ENCODE assay signal across 8 mouse cellular contexts in the genomic region with DNA sequence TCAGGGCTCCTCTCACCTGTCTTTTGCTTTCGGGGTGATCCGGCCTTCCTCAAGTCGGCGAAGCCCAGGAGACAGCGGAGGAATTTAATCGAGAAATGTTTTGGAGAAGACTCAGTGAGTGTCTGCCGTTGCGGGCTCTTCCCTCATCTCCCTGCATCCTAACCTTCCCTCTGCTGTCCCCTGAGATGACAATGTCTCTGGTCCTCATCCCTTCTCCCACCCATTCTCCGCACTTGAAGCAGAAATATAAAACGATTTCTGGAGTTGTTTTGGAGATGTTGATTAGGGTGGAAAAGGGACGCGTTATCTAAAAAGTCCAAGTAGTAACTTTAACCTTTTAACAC. TPM values are rescaled to one million over a fixed set of nuclear protein-coding genes. Genes with fewer than 3 reads are reported as not detected.
DNase-seq lines count a peak whose midpoint lies in the region; ATAC-seq and TF ChIP-seq lines count a peak whose summit lies in the region.

No protein-coding gene starts in this region.

- 1% methylated on average over 12 of the region's 12 CpGs for WGBS in forebrain, embryonic 10.5 days
- WGBS in limb, embryonic 15.5 days = 1% methylated on average over 12 of the region's 12 CpGs
- under 1% methylated on average over 12 of the region's 12 CpGs for WGBS in stomach, embryonic 16.5 days

- no peak for TF ChIP-seq CTCF in testis, adult 2 months (IDR thresholded peaks at IDR 0.05; ENCODE audit: control insufficient read depth, insufficient read depth, insufficient replicate concordance, low read depth, low read length)

- ATAC-seq in limb, embryonic 15.5 days (ENCODE audit: insufficient number of reproducible peaks, low FRiP score, low TSS enrichment, low read depth) = no peak
- ATAC-seq in stomach, embryonic 16.5 days (ENCODE audit: insufficient read depth, low FRiP score) = no peak

- H3K4me1 ChIP-seq in testis, adult 2 months (ENCODE audit: control insufficient read depth, insufficient read depth, low read length) = peaks cover 8% of the 10 kb centered on the region
- H3K4me1 ChIP-seq in forebrain, embryonic 10.5 days = peaks cover 17% of the 10 kb centered on the region
- H3K4me1 ChIP-seq in limb, embryonic 15.5 days = peaks cover 7% of the 10 kb centered on the region
- peaks cover 9% of the 10 kb centered on the region for H3K4me1 ChIP-seq in stomach, embryonic 16.5 days (ENCODE audit: control insufficient read depth, insufficient read depth, low read length)

- H3K9ac ChIP-seq in limb, embryonic 15.5 days = peak overlapping the region; percentile 41
- peak overlapping the region; percentile 82 for H3K9ac ChIP-seq in stomach, embryonic 16.5 days (ENCODE audit: low read length)

- H3K4me2 ChIP-seq in limb, embryonic 15.5 days = peak overlapping the region; percentile 67
- peak overlapping the region; percentile 77 for H3K4me2 ChIP-seq in stomach, embryonic 16.5 days (ENCODE audit: low read depth, low read length)

- TF ChIP-seq POLR2A in testis, adult 2 months (IDR thresholded peaks at IDR 0.05; ENCODE audit: control insufficient read depth, low read depth, low read length) = no peak

- no peaks in the 10 kb centered on the region for H3K9me3 ChIP-seq in forebrain, embryonic 10.5 days
- no peaks in the 10 kb centered on the region for H3K9me3 ChIP-seq in limb, embryonic 15.5 days
- H3K9me3 ChIP-seq in stomach, embryonic 16.5 days (replicated peaks; ENCODE audit: control insufficient read depth, low read length) = no peaks in the 10 kb centered on the region

- H3K27ac ChIP-seq in testis, adult 2 months (ENCODE audit: control insufficient read depth, insufficient read depth, low read depth, low read length) = peak overlapping the region; percentile 16; the same call in 1 of the 2 replicates
- peak overlapping the region; percentile 79 for H3K27ac ChIP-seq in forebrain, embryonic 10.5 days
- H3K27ac ChIP-seq in limb, embryonic 15.5 days = no peak overlapping the region
- H3K27ac ChIP-seq in stomach, embryonic 16.5 days (ENCODE audit: low read length) = peak overlapping the region; percentile 42; the same call in 1 of the 2 replicates

- H3K36me3 ChIP-seq in testis, adult 2 months (ENCODE audit: control insufficient read depth, insufficient read depth, low read length) = no peaks in the 10 kb centered on the region
- peaks cover 11% of the 10 kb centered on the region for H3K36me3 ChIP-seq in forebrain, embryonic 10.5 days (replicated peaks)
- H3K36me3 ChIP-seq in limb, embryonic 15.5 days = peaks cover 22% of the 10 kb centered on the region
- H3K36me3 ChIP-seq in stomach, embryonic 16.5 days (ENCODE audit: control insufficient read depth, insufficient read depth, low read length) = no peaks in the 10 kb centered on the region

- no peak for DNase-seq in testis, postnatal 10 days (ENCODE audit: low spot score)
- DNase-seq in forebrain, embryonic 10.5 days (ENCODE audit: extremely low spot score, low spot score) = no peak
- no peak for DNase-seq in embryo, embryonic 11 days
- no peak for DNase-seq in kidney, adult 9 months
- no peak for DNase-seq in thymus, postnatal 14 days

- no peaks in the 10 kb centered on the region for H3K27me3 ChIP-seq in testis, adult 2 months (ENCODE audit: control insufficient read depth, insufficient read depth, low read length)
- no peaks in the 10 kb centered on the region for H3K27me3 ChIP-seq in forebrain, embryonic 10.5 days (ENCODE audit: poor library complexity, severe bottlenecking)
- no peaks in the 10 kb centered on the region for H3K27me3 ChIP-seq in limb, embryonic 15.5 days
- no peaks in the 10 kb centered on the region for H3K27me3 ChIP-seq in stomach, embryonic 16.5 days (ENCODE audit: control insufficient read depth, insufficient read depth, low read length)

- H3K4me3 ChIP-seq in testis, adult 2 months (ENCODE audit: control insufficient read depth, low read depth, low read length) = peak overlapping the region; percentile 99
- H3K4me3 ChIP-seq in forebrain, embryonic 10.5 days = peak overlapping the region; percentile 66
- peak overlapping the region; percentile 62 for H3K4me3 ChIP-seq in limb, embryonic 15.5 days
- peak overlapping the region; percentile 95 for H3K4me3 ChIP-seq in stomach, embryonic 16.5 days (replicated peaks; ENCODE audit: low read length)

RNA-seq across cellular contexts. Expression of a gene that starts 0.4 kb away (rescaled TPM):
- 11.0 and 11.7 TPM in 2 replicates for polyA plus RNA-seq in testis, adult 2 months (2012; rRNA removed)
- polyA plus RNA-seq in forebrain, embryonic 10.5 days (2016; fragmentation: Nextera tagmentation; extraction: Ambion mirVana) = 31.3 and 32.3 TPM in 2 replicates
- 37.3 and 39.5 TPM in 2 replicates for polyA plus RNA-seq in limb, embryonic 15.5 days (2015; fragmentation: Nextera tagmentation; extraction: Ambion mirVana)
- 37.1 and 39.1 TPM in 2 replicates for polyA plus RNA-seq in stomach, embryonic 16.5 days (2015; fragmentation: Nextera tagmentation; extraction: Ambion mirVana)

RNA-seq across cellular contexts. Expression of a gene that starts 28.2 kb away (rescaled TPM):
- polyA plus RNA-seq in testis, adult 2 months (2012; rRNA removed) = not detected in 2 replicates
- polyA plus RNA-seq in forebrain, embryonic 10.5 days (2016; fragmentation: Nextera tagmentation; extraction: Ambion mirVana) = 6.2 and 10.9 TPM in 2 replicates
- polyA plus RNA-seq in limb, embryonic 15.5 days (2015; fragmentation: Nextera tagmentation; extraction: Ambion mirVana) = 0.47 and 1.0 TPM in 2 replicates
- polyA plus RNA-seq in stomach, embryonic 16.5 days (2015; fragmentation: Nextera tagmentation; extraction: Ambion mirVana) = 6.5 and 8.0 TPM in 2 replicates

RNA-seq across cellular contexts. Expression of a gene that starts 31.8 kb away (rescaled TPM):
- polyA plus RNA-seq in testis, adult 2 months (2012; rRNA removed) = 2.2 and 3.6 TPM in 2 replicates
- 2.0 and 3.3 TPM in 2 replicates for polyA plus RNA-seq in forebrain, embryonic 10.5 days (2016; fragmentation: Nextera tagmentation; extraction: Ambion mirVana)
- 2.4 and 2.6 TPM in 2 replicates for polyA plus RNA-seq in limb, embryonic 15.5 days (2015; fragmentation: Nextera tagmentation; extraction: Ambion mirVana)
- polyA plus RNA-seq in stomach, embryonic 16.5 days (2015; fragmentation: Nextera tagmentation; extraction: Ambion mirVana) = 4.7 and 4.8 TPM in 2 replicates

RNA-seq across cellular contexts. Expression of a gene that starts 38.1 kb away (rescaled TPM):
- polyA plus RNA-seq in testis, adult 2 months (2012; rRNA removed) = 12.6 and 16.4 TPM in 2 replicates
- 27.0 and 27.7 TPM in 2 replicates for polyA plus RNA-seq in forebrain, embryonic 10.5 days (2016; fragmentation: Nextera tagmentation; extraction: Ambion mirVana)
- 21.8 and 25.5 TPM in 2 replicates for polyA plus RNA-seq in limb, embryonic 15.5 days (2015; fragmentation: Nextera tagmentation; extraction: Ambion mirVana)
- 21.3 and 21.5 TPM in 2 replicates for polyA plus RNA-seq in stomach, embryonic 16.5 days (2015; fragmentation: Nextera tagmentation; extraction: Ambion mirVana)
